Mouse (Mus musculus): ENCODE measurements around the gene Kbtbd12.

Kbtbd12 gene

GRCm38 (mm10) chr6:88637611-88638301 is at the start of gene Kbtbd12:
TSS of gene Kbtbd12 (minus strand) at chr6:88637950.
- no peak for DNase-seq (ENCODE audit: low read depth in 1 of 2, low spot score in 2 of 2)

GRCm38 (mm10) chr6:88683380-88684053 is 45.8 kb upstream of the Kbtbd12 start:
- DNase-seq (ENCODE audit: low read depth in 1 of 2, low spot score in 2 of 2): no peak

- DNase-seq (ENCODE audit: low read depth in 1 of 2, low spot score in 2 of 2): no peak
Observed at GRCm38 (mm10) chr6:88681026-88681425, 43.3 kb upstream of the Kbtbd12 start.

- DNase-seq (ENCODE audit: low read depth in 1 of 2, low spot score in 2 of 2): no peak
Observed at GRCm38 (mm10) chr6:88677738-88678137, 40.0 kb upstream of the Kbtbd12 start.

- no peak for DNase-seq (ENCODE audit: low read depth in 1 of 2, low spot score in 2 of 2)
Observed at GRCm38 (mm10) chr6:88676753-88677736, 39.3 kb upstream of the Kbtbd12 start.

- no peak for DNase-seq (ENCODE audit: low read depth in 1 of 2, low spot score in 2 of 2)
Observed at GRCm38 (mm10) chr6:88675815-88676214, 38.1 kb upstream of the Kbtbd12 start.

- DNase-seq (ENCODE audit: low read depth in 1 of 2, low spot score in 2 of 2): no peak
Observed at GRCm38 (mm10) chr6:88662284-88662683, 24.5 kb upstream of the Kbtbd12 start.

GRCm38 (mm10) chr6:88661696-88662095 is 23.9 kb upstream of the Kbtbd12 start:
- DNase-seq (ENCODE audit: low read depth in 1 of 2, low spot score in 2 of 2): no peak

- no peak for DNase-seq (ENCODE audit: low read depth in 1 of 2, low spot score in 2 of 2)
Observed at GRCm38 (mm10) chr6:88647564-88648295, 10.0 kb upstream of the Kbtbd12 start.

- no peak for DNase-seq (ENCODE audit: low read depth in 1 of 2, low spot score in 2 of 2)
Observed at GRCm38 (mm10) chr6:88644786-88645185, 7.0 kb upstream of the Kbtbd12 start.

GRCm38 (mm10) chr6:88641346-88641920 is 3.7 kb upstream of the Kbtbd12 start:
- no peak for DNase-seq (ENCODE audit: low read depth in 1 of 2, low spot score in 2 of 2)

- no peak for DNase-seq (ENCODE audit: low read depth in 1 of 2, low spot score in 2 of 2)
Observed at GRCm38 (mm10) chr6:88640331-88640730, 2.6 kb upstream of the Kbtbd12 start.

GRCm38 (mm10) chr6:88639921-88640320 is 2.2 kb upstream of the Kbtbd12 start:
- no peak for DNase-seq (ENCODE audit: low read depth in 1 of 2, low spot score in 2 of 2)

GRCm38 (mm10) chr6:88639372-88639920 is 1.7 kb upstream of the Kbtbd12 start:
- DNase-seq (ENCODE audit: low read depth in 1 of 2, low spot score in 2 of 2): no peak

GRCm38 (mm10) chr6:88638917-88639316 is 1.2 kb upstream of the Kbtbd12 start:
- DNase-seq (ENCODE audit: low read depth in 1 of 2, low spot score in 2 of 2): no peak

- no peak for DNase-seq (ENCODE audit: low read depth in 1 of 2, low spot score in 2 of 2)
Observed at GRCm38 (mm10) chr6:88635881-88636754, 1.6 kb downstream of the Kbtbd12 start.

GRCm38 (mm10) chr6:88631293-88631692 is 6.5 kb downstream of the Kbtbd12 start:
- DNase-seq (ENCODE audit: low read depth in 1 of 2, low spot score in 2 of 2): no peak

- no peak for DNase-seq (ENCODE audit: low read depth in 1 of 2, low spot score in 2 of 2)
Observed at GRCm38 (mm10) chr6:88630560-88630959, 7.2 kb downstream of the Kbtbd12 start.

GRCm38 (mm10) chr6:88629821-88630220 is 7.9 kb downstream of the Kbtbd12 start:
- no peak for DNase-seq (ENCODE audit: low read depth in 1 of 2, low spot score in 2 of 2)
